Mouse (Mus musculus) heart, postnatal 10 days (tissue): ENCODE results near the gene Gm9747. TPM values are rescaled to one million over a fixed set of nuclear protein-coding genes. Genes with fewer than 3 reads are reported as not detected.

Source experiments
- DNase-seq, 2 experiments: peaks; one replicate each; pipeline ENCODE4 v3.0.0; 2021
- intact Hi-C: fragments of 180-260 bp; cut with DNase I; formaldehyde crosslinking; loops from one replicate; pipeline ENCODE4 v1.15.1; 2025
- total RNA-seq, 2 experiments: library from RNA; stranded (reverse); gene quantifications; 2 replicates each; pipeline ENCODE4 v1.2.3; 2021

The Gm9747 gene
- total RNA-seq = not detected

DNA sequence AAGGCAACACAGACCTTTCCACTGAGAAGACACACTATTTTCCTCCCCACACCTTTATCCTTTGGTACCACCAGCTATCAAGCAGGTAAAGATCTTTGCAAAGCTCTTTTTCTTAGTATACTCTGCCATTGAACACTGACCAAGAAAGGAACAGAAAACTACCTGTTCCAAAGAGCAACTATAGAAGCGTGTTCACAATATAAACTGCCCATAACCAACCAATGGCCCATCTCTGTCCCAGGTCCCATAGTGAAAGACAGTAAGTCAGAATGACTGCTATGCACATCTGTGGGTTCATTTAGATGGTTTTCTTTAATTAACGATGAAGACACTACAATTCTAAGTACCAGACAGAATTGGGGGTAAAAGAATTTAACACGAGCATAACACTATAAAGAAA lies at the start of gene Gm9747:
TSS of gene Gm9747 (plus strand) at position 301 of the 400 bp plus-strand sequence.
- DNase-seq = no peak
- intact Hi-C loops = no loop called here

GRCm38 (mm10) chr1:82183913-82184442 lies 48.9 kb upstream of the Gm9747 start:
- no peak for DNase-seq
- intact Hi-C loops = loop anchor here (5.0 kb wide), 1 partner anchor 47 kb away; no protein-coding TSS in a partner anchor

GRCm38 (mm10) chr1:82188549-82189231 lies 44.2 kb upstream of the Gm9747 start:
- DNase-seq = no peak
- intact Hi-C loops = no loop called here

- intact Hi-C loops = no loop called here
- DNase-seq = peak in 1 of 2 experiments; percentile 35
Measured at GRCm38 (mm10) chr1:82189516-82189915, 43.4 kb upstream of the Gm9747 start.

- no peak for DNase-seq
- intact Hi-C loops = loop anchor here (10.0 kb wide), 1 partner anchor 427 kb away; no protein-coding TSS in a partner anchor
Measured at GRCm38 (mm10) chr1:82191579-82191978, 41.3 kb upstream of the Gm9747 start.

GRCm38 (mm10) chr1:82199918-82200317 lies 33.0 kb upstream of the Gm9747 start:
- peak; percentile 36 to 44 for DNase-seq
- intact Hi-C loops = loop anchor here (2.0 to 10.0 kb wide), 4 partner anchors 52 to 885 kb away; no protein-coding TSS in a partner anchor

DNA sequence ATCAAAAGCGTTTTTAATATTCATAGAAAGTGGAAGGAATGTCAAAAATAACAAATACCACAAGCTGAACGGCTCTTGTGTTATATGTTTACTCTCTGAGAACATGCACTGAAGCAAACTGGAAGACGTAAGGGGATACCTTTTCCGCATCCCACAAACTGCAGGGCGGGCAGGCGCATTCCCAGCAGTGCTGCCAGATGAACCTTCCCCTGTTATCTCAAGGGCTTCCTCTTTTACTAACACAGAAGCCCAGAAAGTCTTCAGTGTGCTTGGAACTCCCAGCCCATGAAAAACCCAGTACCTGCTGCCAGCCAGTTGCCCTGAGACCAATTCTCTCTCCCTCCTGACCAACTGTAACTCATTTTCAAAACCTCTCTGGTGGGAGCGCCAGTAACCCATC lies 32.3 kb upstream of the Gm9747 start:
- peak; percentile 63 to 72 for DNase-seq
- intact Hi-C loops = loop anchor here (5.0 to 10.0 kb wide), 2 partner anchors 52 to 886 kb away; no protein-coding TSS in a partner anchor

- no peak for DNase-seq
- intact Hi-C loops = loop anchor here (10.0 kb wide), 1 partner anchor 893 kb away; no protein-coding TSS in a partner anchor
Measured at GRCm38 (mm10) chr1:82207511-82207910, 25.4 kb upstream of the Gm9747 start.

- DNase-seq = no peak
- intact Hi-C loops = no loop called here
Measured at GRCm38 (mm10) chr1:82220673-82221396, 12.1 kb upstream of the Gm9747 start.

DNA sequence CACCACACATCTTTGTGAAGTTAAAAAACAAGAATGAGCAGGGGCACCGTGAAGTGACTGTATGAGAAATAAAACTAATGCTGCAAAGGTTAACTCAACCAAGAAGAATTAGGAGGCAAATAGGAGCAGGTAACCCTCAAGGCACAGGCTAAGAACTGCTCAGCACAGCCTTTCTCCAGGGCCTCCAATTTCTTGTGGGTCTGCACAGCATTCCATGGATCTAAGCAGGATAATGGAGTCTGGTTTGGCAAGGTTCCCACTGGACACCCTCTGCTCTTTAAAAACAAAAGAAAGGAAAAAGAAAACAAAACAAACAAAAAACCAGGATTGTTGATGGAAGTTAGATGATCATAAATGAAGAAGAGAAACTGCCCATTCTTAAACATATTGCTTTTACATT lies 11.4 kb upstream of the Gm9747 start:
- no peak for DNase-seq
- intact Hi-C loops = no loop called here

GRCm38 (mm10) chr1:82223042-82223795 lies 9.7 kb upstream of the Gm9747 start:
- DNase-seq = no peak
- intact Hi-C loops = no loop called here

DNA sequence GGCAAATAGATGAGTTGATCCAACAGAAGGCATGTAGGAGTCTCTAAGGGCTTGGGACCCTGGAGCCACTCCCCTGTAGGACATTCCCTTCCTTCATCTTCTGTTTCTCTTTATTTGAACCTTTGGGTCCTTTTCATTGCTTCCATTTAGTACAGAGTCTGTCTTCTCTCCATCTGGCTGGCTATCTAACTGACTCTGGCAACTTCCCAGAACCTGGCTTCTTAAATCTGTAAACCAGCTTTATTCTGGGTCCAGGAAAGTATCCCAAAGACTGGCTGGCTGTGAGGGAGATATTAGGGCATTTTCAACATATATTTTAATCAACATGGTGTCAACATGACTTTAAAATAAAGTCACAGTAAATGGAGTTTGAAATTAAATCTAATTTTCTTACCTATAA lies 4.1 kb upstream of the Gm9747 start:
- intact Hi-C loops = no loop called here
- no peak for DNase-seq

GRCm38 (mm10) chr1:82234616-82235015 lies 1.7 kb downstream of the Gm9747 start:
- intact Hi-C loops = no loop called here
- DNase-seq = no peak

DNA sequence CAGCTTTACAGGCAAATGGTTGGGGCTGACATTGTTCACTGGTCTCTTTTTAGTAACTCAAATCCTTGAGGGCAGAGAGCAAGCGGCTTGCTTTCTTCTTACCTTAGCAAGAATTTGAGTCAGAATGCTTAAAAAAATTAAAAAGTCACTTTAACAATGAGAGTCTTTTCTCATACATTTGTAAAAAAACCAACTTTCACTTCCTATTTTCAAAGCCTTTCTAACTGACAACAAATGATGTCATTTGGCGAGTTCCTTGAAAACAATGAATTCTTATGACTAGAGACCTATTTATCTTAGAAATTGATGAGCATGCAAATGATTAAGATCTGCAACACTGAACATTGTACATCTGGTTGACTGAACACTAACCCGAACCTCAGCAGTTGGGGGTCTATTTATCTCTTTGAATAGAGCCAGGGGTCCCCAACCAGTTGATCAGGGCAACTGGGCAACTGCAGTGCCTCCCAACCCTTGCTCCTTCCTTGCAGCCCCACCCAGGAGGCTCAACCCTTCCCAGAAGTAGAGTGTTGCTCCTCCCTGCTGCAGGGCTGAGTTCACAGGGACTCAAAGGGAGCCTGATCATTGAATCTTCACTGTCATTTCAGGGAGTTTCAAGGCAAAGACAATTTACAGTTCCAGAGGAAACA lies 2.7 kb downstream of the Gm9747 start:
- DNase-seq = no peak
- intact Hi-C loops = no loop called here

GRCm38 (mm10) chr1:82238245-82238644 lies 5.3 kb downstream of the Gm9747 start:
- DNase-seq = no peak
- intact Hi-C loops = no loop called here

DNA sequence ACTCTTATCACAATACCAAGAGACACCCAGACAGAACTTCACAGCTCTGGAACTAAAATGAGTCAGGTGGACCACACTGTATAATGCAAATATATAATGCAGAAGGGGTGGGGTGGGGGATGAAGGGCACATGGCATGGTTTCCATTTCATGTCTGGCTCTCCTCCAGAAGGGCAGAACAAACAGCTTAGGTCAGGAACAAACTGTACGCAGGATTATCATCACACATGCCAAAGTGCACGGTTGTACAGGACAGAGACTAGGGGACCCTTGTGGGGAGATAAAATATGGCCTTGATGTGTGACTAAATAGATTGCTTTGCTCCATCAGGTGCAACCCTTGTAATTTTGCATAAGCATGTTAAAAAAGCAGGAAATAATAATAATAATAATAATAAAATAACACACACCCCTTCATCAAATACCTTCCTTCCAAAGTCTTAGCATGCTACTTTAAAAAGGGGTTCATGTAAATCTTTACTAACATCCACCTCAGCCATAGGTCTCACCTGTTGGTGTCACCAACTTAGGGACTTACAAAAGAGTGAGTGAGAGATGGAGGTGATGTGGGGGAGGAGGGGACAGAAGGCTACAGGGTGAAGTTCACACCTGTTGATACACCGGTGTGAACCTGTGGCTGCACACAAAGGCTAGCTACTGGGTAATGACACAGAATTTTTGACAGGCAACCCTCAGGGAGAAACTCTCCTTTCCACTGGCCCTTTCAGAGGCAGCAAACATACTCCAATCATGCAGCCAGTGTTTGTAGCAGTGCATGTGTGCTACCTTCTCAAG lies 6.7 kb downstream of the Gm9747 start:
- DNase-seq = peak in 1 of 2 experiments; percentile 45
- intact Hi-C loops = no loop called here

DNA sequence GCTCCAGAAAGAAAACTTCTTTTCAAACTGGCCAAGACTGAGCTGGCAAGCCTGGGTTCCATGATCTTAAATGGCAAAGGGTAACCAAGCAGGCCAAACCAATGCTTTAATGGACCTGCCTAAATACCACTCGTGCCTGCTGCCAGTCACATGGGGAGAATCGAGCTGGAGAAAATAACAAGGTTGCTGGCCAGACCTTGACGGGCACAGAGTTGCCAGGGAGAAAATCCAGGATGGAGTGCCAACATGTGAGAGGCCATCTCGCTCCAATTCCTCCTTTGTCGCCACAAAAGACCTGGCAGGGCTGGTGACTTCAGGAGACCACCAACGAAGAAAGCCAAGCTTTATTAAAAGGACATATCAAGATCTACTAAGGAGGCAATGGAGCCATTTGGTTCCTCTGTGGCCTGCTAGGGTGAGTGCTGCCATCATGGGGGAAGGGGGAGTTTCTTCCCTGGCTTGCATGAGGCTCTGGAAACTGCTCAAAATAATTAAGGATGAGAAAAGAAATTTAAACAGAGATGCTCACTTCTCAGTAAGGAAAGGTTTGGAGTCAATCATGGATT lies 10.4 kb downstream of the Gm9747 start:
- DNase-seq = peak; percentile 47 to 58
- intact Hi-C loops = no loop called here

GRCm38 (mm10) chr1:82245002-82245401 lies 12.1 kb downstream of the Gm9747 start:
- DNase-seq = no peak
- intact Hi-C loops = loop anchor here (5.0 kb wide), 1 partner anchor 37 kb away; no protein-coding TSS in a partner anchor
